Mouse (Mus musculus) adrenal gland, postnatal 10 days (tissue): Measurements from ENCODE around the gene Metrn. TPM values are rescaled to one million over a fixed set of nuclear protein-coding genes. Genes with fewer than 3 reads are reported as not detected.

Source experiments
- DNase-seq: peaks from one replicate; pipeline ENCODE4 v3.0.0; 2021; ENCODE audit warnings: mixed read lengths
- microRNA-seq: library from miRNA; unstranded; fragments of <30 nt; microRNA quantifications from one replicate; pipeline ENCODE4 v1.2.0, GENCODE M21; 2021
- total RNA-seq, 2 experiments: library from RNA; stranded (reverse); gene quantifications; 2 replicates each; pipeline ENCODE4 v1.2.3; 2021

The Metrn gene
- total RNA-seq, 2 experiments from 2014 or later: 28.0 to 45.1 TPM

DNA sequence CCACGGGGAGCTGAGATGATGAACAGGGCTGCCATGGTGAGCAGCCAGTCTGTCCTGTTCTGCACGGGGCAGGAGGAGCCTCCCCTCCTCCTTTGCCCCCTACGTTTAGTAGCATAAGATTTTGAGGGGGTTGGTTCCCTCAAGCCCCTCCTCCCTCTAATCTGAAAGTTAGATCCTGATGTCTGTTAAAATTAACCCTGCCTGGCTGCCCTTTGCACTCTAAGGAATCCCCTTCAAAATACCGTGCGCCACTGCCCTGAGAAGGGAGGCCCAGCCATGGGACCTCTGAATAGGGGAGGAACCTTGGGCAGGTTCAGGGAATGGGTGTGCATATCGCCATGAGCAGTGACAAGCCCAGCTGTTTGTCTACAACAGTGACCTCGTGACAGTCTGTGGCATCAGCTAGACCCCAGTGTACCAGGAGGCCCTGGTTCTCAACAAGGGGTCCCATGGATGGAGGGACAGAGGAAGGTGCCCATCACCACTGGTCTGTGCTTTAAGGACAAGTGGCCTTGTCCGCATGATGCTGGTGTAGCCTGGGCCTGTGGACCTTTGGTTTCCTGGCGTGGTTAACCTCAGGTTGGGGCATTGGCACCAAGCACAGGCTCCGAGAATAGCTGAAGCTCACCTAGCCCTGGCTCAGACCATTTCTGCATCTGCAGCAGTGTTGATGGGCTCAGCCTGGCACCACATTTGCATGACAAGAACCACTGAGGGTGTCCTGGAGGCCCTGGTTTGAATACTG is 21.4 kb downstream of the Metrn start:
- no peak for DNase-seq

DNA sequence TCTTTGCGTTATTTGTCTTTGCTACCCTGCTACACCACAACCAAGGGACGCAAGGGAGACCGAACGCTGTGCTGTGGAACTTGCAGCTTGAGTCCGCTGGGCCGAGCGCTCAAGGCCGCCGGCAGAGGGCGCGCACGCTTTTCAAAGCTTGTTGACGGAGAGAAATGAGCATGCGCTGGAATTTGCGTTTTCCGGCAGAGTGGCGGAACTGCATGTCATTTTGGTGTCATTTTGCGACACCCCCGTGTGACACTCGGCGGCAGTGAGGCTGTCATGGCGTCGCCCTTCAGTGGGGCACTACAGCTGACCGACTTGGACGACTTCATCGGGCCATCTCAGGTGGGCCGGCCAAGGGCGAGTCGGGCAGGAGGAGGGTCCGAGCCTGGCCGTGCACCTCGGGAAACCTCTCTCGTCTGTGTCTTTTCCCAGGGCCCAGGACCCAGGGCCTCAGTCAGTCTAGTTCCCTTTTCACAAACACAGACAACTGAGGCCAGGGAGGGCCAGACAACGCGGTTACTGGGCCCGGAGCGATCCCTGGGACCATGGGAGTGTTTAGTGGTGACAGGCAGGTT is 23.3 kb downstream of the Metrn start, which contains the start of gene Narfl:
Gene Narfl, plus strand, starts transcription at position 228 of the 572 bp plus-strand sequence.
- DNase-seq: peak; percentile 98

DNA sequence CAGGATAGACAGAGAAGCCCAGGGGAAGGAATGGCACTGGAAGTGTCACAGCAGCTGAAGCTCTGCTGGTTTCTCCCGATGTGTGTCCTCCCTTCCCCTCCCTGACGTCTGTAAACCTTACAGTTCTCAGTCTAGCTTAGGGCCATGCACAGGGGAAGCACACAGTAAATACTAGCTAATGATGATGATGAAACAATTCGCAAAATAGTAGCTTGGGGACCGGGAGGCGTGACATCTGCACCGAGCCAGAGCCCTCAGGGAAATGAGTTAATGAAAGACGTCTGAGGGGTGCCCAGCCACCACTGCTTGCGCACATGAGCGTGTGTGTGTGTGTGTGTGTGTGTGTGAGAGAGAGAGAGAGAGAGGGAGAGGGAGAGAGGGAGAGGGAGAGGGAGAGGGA is 27.6 kb downstream of the Metrn start:
- DNase-seq: no peak

DNA sequence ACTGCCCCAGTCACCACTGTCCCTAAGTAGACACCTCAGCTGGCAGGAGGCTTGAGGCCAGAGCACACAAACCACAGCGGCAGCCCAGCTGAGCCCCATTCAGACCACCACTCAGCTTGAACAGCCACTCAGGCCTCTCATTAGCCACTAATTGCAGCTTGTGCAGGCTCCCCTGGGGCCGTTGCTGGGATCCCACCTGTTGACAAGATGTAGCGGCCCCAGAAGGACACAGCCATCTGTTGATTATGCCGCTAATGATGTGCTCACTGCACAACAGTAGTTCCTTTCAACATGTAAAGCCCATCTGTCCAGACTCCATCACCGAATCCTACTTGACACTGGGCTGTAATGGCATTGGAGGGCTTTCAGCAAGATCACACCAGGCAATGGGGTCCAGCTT is 31.1 kb downstream of the Metrn start:
- no peak for DNase-seq

DNA sequence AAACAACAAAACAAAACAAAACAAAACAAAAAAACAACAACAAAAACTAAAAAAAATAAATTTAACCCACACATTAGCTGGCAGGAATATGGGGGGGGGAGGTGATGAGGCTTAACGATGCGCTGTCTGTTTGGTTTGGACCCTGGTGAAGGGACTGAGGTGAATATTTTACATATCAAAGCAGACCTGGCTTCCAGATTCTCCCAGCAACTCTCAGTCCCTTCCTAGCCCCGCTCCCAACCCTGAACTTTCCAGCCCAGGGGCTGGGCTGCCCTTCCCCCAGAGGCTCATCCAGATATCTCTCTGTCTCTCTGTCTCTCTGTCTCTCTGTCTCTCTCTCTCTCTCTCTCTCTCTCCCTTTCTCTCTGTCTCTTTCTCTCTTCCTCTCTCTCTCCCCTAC is 34.3 kb downstream of the Metrn start:
- DNase-seq: no peak

DNA sequence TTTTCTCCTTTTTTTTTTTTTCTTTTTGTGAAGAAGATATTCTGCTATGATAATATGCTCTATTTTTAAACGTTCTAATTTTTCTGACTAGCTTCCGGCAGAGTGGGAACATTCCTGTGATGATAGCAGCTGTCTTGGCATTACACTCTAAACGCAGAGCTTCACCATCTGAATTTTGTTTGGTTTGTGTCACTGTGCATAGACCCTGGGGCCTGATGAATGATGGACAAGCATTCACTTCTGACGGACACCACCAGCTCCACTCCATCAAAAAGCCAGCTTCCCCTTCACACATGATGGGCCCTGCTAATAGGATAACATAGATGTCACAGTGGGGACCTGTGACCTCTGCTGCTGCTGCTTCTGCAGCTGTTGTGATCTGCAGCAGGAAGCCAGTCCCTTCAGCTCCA is 35.4 kb downstream of the Metrn start:
- no peak for DNase-seq

DNA sequence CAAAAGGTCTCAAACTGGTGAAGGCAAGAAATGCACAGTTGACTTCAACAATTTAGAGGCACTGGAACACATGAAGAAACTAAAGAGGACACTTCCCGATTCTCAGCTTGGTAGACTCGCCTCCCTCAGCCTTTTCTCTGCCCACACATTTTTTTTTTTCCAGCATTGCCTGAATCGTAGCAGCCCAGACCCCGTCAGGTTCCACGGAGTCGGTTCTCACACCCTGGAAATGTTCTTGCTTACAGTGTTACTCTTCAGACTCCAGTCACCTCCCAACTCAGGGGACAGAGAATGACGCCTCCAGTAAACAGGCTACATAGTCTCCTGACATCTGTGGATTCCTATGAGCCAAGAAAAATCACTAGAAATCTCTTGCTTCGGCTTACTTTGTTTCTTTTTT is 36.8 kb downstream of the Metrn start:
- no peak for DNase-seq

DNA sequence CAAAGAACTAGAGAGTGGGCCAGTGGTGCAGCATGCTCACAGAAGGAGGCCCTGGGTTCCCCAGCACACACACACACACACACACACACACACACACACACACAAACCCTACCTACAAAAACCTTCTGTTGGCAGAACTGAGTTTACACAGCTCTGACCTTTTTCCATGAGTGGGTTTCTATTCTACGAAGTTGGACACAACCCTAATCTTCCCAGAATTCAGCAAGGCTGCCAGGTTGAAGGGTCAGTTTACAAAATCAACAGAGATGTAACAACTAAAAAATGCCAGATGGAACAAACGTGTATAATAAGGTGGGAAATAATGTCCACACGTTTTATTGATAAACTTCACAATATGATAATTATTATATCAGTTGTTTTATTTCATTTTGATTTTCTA is 39.2 kb downstream of the Metrn start:
- DNase-seq: no peak

DNA sequence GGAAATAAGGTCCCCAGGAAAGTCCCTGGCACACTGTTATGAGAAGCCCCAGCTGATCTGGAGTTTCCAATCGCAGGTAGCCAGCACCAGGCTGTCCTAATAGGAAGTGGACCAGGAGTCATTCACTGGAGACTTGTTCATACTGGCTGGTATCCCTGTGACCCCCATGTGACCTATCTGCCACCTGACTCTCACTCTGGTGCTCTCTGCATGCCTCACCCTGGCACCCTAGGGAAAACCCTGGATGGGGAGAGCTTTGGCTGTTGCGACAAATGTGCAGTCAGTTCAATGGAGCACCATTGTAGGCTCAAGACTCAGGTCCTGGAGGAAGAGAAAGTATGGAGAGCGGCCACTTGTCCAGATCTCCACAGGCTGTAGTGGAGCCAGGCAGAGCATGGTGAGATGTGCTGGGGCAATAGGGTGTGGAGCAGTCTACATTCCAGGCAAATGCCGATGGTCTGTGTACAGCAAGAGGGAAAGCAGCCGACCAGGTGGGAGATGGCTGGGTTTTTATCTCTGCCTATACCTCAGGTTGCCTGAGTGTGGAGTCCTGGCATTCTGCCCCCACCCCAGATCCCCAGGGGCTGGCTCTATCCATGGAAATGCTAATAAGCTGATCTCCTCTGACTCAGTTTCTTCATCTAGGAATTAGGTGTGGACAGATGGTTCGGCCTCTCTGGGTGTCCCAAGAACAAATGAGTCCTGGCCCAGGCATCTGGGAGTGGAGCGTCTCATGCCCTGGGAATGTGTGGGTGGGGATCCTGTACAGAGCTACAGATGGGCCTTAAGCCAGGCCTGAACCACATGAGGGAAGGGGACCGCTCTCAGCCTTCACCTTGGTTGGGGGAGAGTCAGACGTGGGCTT is 40.3 kb downstream of the Metrn start:
- DNase-seq: no peak

DNA sequence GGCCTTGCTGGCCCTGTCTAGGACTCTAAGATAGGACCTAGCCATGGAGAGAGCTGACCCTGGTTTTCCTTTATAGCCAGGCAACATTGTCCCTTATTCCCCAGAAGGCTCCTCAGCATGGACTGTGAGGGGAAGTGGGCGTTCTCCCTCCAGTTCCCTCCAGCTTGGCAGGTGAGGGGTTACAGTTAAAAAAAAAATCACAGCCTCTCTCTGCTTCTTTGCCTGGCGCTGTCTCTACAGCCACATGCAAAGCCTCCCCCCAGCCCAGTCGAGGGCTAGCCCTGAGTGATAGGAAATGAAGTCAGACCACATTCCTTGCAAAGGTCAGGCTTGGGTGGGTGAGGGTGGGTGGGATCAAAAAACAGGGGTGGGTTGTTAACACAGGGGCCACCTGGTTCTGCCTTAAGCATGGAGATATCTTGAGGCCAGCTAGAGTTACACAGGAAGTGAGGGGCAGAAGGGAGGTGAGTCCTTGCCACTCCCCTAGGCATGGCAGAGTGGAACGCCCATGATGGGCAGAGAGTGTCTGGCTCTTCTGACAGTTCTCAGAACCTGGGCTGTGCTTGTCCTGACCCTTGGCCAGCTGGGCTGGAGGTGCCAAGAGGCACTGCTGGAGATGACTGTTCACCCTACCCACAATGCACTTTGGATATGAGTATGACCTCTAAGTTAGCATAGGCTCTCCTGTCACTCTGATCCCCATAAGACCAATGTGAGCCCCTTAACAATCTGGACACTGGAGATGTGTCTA is 41.1 kb downstream of the Metrn start:
- no peak for DNase-seq

DNA sequence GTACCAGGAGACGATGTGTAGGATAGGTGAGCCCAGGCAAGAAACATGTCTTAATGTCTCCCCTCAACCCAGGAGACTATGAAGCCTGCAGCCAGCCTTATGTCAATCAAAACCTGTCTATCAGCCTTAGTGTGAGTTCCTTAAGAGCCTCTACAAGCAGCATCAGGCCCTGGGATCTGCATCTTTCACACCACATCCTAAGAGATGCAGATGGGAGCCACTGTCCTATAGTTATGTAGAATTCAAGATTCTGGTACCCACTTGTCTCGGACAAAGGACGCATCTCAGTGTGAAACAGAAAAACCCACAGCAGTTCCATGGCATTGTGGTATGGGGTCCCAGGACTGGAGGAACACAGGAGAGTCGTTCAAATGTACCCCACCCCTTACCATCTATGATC is 41.9 kb downstream of the Metrn start:
- DNase-seq: no peak

DNA sequence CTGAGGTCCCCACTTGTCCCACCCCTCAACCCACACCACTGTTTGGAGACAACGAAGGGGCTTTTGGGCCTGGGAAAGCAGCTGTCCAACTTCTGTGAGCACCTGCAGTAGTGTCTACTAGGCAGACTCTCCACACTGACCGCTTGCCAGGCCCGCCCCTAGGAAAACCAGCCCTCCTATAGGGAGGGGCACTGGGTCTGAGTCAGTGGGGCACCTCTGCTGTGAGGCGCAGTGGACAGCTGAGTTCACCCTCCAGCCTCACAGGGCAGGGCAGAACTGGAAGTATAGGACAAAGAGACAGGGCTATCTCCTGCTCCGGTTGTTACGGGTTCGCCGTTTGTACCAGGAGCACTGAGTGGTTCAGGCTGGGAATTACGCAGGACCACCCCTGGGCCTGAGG is 42.7 kb downstream of the Metrn start, which contains the start of gene Msln:
Gene Msln, minus strand, starts transcription at position 138 of the 400 bp plus-strand sequence.
- no peak for DNase-seq

DNA sequence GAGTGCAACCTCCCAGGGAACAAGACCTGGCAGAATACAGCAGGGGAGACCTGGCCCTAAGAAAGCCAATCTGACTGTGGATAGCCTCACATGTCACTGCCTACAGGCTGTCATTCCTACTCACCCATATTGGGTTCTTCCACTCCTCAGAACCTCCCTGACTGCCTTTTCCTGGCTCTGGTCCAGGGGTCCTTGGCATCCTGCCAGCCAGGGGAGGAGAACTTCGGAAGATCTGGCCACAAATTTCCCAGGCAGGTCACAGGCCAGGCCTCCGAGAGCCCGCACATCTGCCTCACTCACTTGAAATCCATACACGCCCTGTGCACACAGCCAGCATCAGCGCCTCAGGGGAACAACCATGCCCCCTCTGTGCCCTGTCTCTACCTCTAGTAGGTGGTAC is 45.5 kb downstream of the Metrn start:
- DNase-seq: peak; percentile 88

DNA sequence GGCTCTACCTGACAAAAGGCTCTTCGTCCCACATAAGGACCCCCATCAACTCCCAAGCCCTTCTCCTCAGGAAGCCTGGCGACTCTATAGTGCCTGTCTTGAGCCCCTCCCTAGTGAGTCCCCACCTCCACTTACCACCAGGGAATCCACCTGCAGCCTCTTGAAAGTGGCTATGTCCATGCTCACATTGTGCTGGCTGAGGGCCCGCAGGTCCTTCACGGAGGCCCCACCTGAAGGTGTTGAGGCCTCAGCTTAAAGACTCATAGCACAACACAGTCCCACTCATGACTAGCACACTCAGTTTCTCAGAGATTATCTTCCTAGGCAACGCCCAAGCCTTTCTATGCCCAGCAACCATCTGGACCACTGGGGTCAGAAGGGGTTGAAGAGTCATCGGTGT is 47.6 kb downstream of the Metrn start:
- no peak for DNase-seq

DNA sequence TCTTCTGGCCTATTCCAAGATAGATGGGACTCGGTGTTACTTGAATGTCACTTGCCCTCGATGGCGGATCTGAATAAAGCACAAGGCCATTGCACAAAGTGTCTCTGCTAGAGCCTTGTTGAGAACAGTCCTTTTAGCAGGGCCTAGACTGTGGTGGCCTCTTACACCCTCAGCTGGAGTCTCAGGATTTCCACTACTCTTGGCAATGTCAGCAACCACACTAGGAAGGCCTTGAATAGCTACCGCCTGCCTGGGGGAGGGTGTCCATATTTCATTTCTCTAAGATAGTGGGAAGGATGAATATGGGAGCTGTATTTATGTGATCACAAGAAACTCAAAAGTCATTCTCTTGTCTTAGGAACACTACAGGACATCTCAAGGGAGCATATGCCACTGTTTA is 48.7 kb downstream of the Metrn start:
- no peak for DNase-seq

DNA sequence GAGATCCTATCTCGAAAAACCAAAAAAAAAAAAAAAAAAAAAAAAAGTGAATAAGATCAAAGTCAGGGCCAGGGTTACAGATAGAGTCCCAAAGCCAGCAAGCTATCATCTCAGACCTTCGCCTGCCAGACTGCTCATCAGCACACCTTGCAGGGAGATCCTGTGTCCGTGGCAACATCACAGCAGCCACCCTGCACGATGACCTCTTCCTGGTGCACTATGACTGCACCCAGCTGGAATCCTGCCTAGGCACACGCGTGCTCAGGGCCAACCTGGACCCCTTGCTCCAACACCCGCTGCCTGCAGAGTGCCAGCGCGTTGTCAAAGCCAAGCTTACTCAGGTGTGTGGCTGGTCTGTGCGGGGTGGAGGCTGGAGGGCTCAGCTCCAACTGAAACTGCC is 52.6 kb downstream of the Metrn start:
- no peak for DNase-seq

DNA sequence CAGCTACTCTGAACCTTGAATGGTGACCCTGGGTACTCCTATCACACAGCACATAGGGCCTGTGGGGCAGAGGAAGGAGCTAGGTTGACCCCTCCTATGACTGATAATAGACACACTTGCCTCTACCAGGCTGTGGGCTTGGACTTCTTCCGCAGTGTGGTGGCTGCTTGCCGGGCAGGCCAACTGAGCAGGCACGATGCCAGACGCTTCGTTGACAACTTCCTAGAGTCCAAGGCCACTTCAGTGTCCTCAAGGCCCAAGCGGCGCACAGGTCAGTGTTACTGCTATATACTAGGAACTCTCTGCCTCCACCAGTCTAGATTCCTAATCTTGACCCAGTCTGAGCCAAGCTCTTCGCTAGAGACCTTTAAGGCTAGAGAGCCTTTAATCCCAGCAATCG is 53.1 kb downstream of the Metrn start:
- peak; percentile 64 for DNase-seq

Small RNA genes within 50 kb of the gene (microRNA-seq; reads per million reads assigned to microRNA genes)
- gene Gm25083 (not detected), gene Mir3082 (4.6 reads per million, percentile 3 among the genes with 10 or more reads in this experiment), gene Mir6966 (1.4 reads per million)

Other genes starting within 250 kb of the Metrn start
- gene Sox8, start 226.4 kb downstream of the Metrn start, total RNA-seq: 1 to 10 TPM; 1.7 to 2.4 TPM
- 10 to 100 TPM; 35.8 to 44.3 TPM for gene Lmf1, start 218.1 kb downstream of the Metrn start, total RNA-seq
- gene Gng13, start 80.0 kb downstream of the Metrn start, total RNA-seq: under 1 TPM in 1 of 2 experiments, not detected in 1; 0.70 TPM
- gene Chtf18, start 69.7 kb downstream of the Metrn start, total RNA-seq: 10 to 100 TPM in 1 of 2 experiments, 1 to 10 TPM in 1; 7.9 to 11.2 TPM
- 10 to 100 TPM in 1 of 2 experiments, 1 to 10 TPM in 1; 9.5 to 11.0 TPM for gene Rpusd1, start 69.5 kb downstream of the Metrn start, total RNA-seq
- not detected for gene Mslnl, start 61.1 kb downstream of the Metrn start, total RNA-seq
- gene Msln, start 42.8 kb downstream of the Metrn start, total RNA-seq: 10 to 100 TPM; 13.6 to 19.0 TPM
- 10 to 100 TPM; 31.9 to 39.7 TPM for gene Narfl, start 23.4 kb downstream of the Metrn start, total RNA-seq
- gene Haghl, start 11.5 kb downstream of the Metrn start, total RNA-seq: 10 to 100 TPM; 22.5 to 35.3 TPM
- not detected for gene Ccdc78, start 10.6 kb downstream of the Metrn start, total RNA-seq
- gene Fam173a, start 4.2 kb downstream of the Metrn start, total RNA-seq: 10 to 100 TPM; 63.1 to 76.4 TPM
- under 1 TPM in 1 of 2 experiments, not detected in 1; 0.48 TPM for gene AC134908.4, start 1.5 kb downstream of the Metrn start, total RNA-seq
- 10 to 100 TPM; 11.6 to 14.5 TPM for gene Fbxl16, start 11.9 kb upstream of the Metrn start, total RNA-seq
- gene Wdr24, start 26.5 kb upstream of the Metrn start, total RNA-seq: 10 to 100 TPM; 17.6 to 23.1 TPM
- 10 to 100 TPM; 54.9 to 62.3 TPM for gene Jmjd8, start 31.7 kb upstream of the Metrn start, total RNA-seq
- 100 to 1,000 TPM; 138 to 157 TPM for gene Stub1, start 36.3 kb upstream of the Metrn start, total RNA-seq
- 10 to 100 TPM; 11.9 to 14.6 TPM for gene Rhbdl1, start 40.2 kb upstream of the Metrn start, total RNA-seq
- gene Gm20683, start 44.6 kb upstream of the Metrn start, total RNA-seq: 10 to 100 TPM in 1 of 2 experiments, 1 to 10 TPM in 1; 7.0 to 12.3 TPM
- 10 to 100 TPM; 71.6 to 98.5 TPM for gene Rhot2, start 47.7 kb upstream of the Metrn start, total RNA-seq
- gene Wdr90, start 64.4 kb upstream of the Metrn start, total RNA-seq: 10 to 100 TPM; 17.5 to 24.1 TPM
- 100 to 1,000 TPM; 319 to 366 TPM for gene Mcrip2, start 71.6 kb upstream of the Metrn start, total RNA-seq
- gene Mettl26, start 77.9 kb upstream of the Metrn start, total RNA-seq: 10 to 100 TPM; 66.8 to 69.2 TPM
- gene Wfikkn1, start 83.7 kb upstream of the Metrn start, total RNA-seq: 1 to 10 TPM in 1 of 2 experiments, under 1 TPM in 1; 0.78 to 2.7 TPM
- 10 to 100 TPM; 16.9 to 25.6 TPM for gene Rab40c, start 122.6 kb upstream of the Metrn start, total RNA-seq
- gene Pigq, start 147.8 kb upstream of the Metrn start, total RNA-seq: 100 to 1,000 TPM; 101 to 118 TPM
- gene Nhlrc4, start 147.8 kb upstream of the Metrn start, total RNA-seq: 1 to 10 TPM in 1 of 2 experiments, under 1 TPM in 1; 0.30 to 1.4 TPM
- gene A930017K11Rik, start 155.4 kb upstream of the Metrn start, total RNA-seq: not detected
- 10 to 100 TPM; 15.8 to 16.2 TPM for gene Capn15, start 188.7 kb upstream of the Metrn start, total RNA-seq